Mouse (Mus musculus): Measurements from ENCODE around the gene A730015C16Rik. TPM values are rescaled to one million over a fixed set of nuclear protein-coding genes. Genes with fewer than 3 reads are reported as not detected.
A peak's percentile ranks its signal among the peaks of the same experiment; 100 is the strongest.

Gene A730015C16Rik
- polyA plus RNA-seq, 1 experiment from 2014 or later: 0.58 TPM

- Histone ChIP-seq H3K27ac (ENCODE audit: low read length) (peak within 1 kb of the TSS; percentile 93), H3K36me3 (ENCODE audit: control insufficient read depth, insufficient read depth, low read length) (peaks cover 3% of the 10 kb centered on the region; the same call in 1 of the 2 replicates), H3K27me3 (ENCODE audit: control insufficient read depth, insufficient read depth, low read length) (no peaks in the 10 kb centered on the region), H3K9ac (replicated peaks; ENCODE audit: low read depth, low read length) (peak within 1 kb of the TSS; percentile 95), H3K9me3 (ENCODE audit: control insufficient read depth, low read depth, low read length) (no peaks in the 10 kb centered on the region), H3K4me1 (ENCODE audit: control insufficient read depth, insufficient read depth, low read length) (peaks cover 13% of the 10 kb centered on the region; the same call in 1 of the 2 replicates), H3K4me2 (replicated peaks; ENCODE audit: low read depth, low read length) (peak within 1 kb of the TSS; percentile 60), H3K4me3 (ENCODE audit: low read depth, low read length) (peak within 1 kb of the TSS; percentile 97)
- under 1% methylated on average over 34 of the region's 34 CpGs for WGBS
- peak; percentile 82 for ATAC-seq (ENCODE audit: insufficient number of reproducible peaks, insufficient read depth, low FRiP score, low read depth)
Observed at GRCm38 (mm10) chr4:108834115-108834970, 14.1 kb downstream of the A730015C16Rik start, which contains the start of gene Txndc12. Gene Txndc12 (plus strand): TSS chr4:108834601.

GRCm38 (mm10) chr4:108833828-108834114 is 14.6 kb downstream of the A730015C16Rik start:
- ATAC-seq (ENCODE audit: insufficient number of reproducible peaks, insufficient read depth, low FRiP score, low read depth): no peak

GRCm38 (mm10) chr4:108832916-108833827 is 15.2 kb downstream of the A730015C16Rik start, which contains the start of gene Btf3l4:
Gene Btf3l4 (minus strand): TSS chr4:108833614.
- Histone ChIP-seq H3K36me3 (ENCODE audit: control insufficient read depth, insufficient read depth, low read length) (peaks cover 8% of the 10 kb centered on the region; the same call in 1 of the 2 replicates), H3K9me3 (ENCODE audit: control insufficient read depth, low read depth, low read length) (no peaks in the 10 kb centered on the region), H3K27ac (ENCODE audit: low read length) (peak within 1 kb of the TSS; percentile 93), H3K4me1 (ENCODE audit: control insufficient read depth, insufficient read depth, low read length) (peaks cover 11% of the 10 kb centered on the region; the same call in 1 of the 2 replicates), H3K27me3 (ENCODE audit: control insufficient read depth, insufficient read depth, low read length) (no peaks in the 10 kb centered on the region), H3K4me2 (replicated peaks; ENCODE audit: low read depth, low read length) (peak within 1 kb of the TSS; percentile 56), H3K9ac (replicated peaks; ENCODE audit: low read depth, low read length) (peak within 1 kb of the TSS; percentile 95), H3K4me3 (ENCODE audit: low read depth, low read length) (peak within 1 kb of the TSS; percentile 97)
- ATAC-seq (ENCODE audit: insufficient number of reproducible peaks, insufficient read depth, low FRiP score, low read depth): peak; percentile 92
- under 1% methylated on average over 59 of the region's 73 CpGs for WGBS

More at GRCm38 (mm10) chr4:108833828-108834114, 14.6 kb downstream of the A730015C16Rik start:
- Histone ChIP-seq H3K27ac (ENCODE audit: low read length) (peak overlapping the region; percentile 91), H3K4me3 (ENCODE audit: low read depth, low read length) (peak overlapping the region; percentile 97), H3K36me3 (ENCODE audit: control insufficient read depth, insufficient read depth, low read length) (peaks cover 7% of the 10 kb centered on the region; the same call in 1 of the 2 replicates), H3K9me3 (ENCODE audit: control insufficient read depth, low read depth, low read length) (no peaks in the 10 kb centered on the region), H3K27me3 (ENCODE audit: control insufficient read depth, insufficient read depth, low read length) (no peaks in the 10 kb centered on the region), H3K4me1 (ENCODE audit: control insufficient read depth, insufficient read depth, low read length) (peaks cover 13% of the 10 kb centered on the region; the same call in 1 of the 2 replicates), H3K4me2 (replicated peaks; ENCODE audit: low read depth, low read length) (peak overlapping the region; percentile 50), H3K9ac (replicated peaks; ENCODE audit: low read depth, low read length) (peak overlapping the region; percentile 95)
- WGBS: 0% methylated on average over 6 of the region's 6 CpGs

- Histone ChIP-seq H3K27ac (ENCODE audit: low read length) (no peak overlapping the region), H3K4me1 (ENCODE audit: control insufficient read depth, insufficient read depth, low read length) (peaks cover 8% of the 10 kb centered on the region; the same call in 1 of the 2 replicates), H3K27me3 (ENCODE audit: control insufficient read depth, insufficient read depth, low read length) (no peaks in the 10 kb centered on the region), H3K4me2 (replicated peaks; ENCODE audit: low read depth, low read length) (no peak overlapping the region), H3K4me3 (ENCODE audit: low read depth, low read length) (no peak overlapping the region), H3K36me3 (ENCODE audit: control insufficient read depth, insufficient read depth, low read length) (peaks cover 21% of the 10 kb centered on the region), H3K9me3 (ENCODE audit: control insufficient read depth, low read depth, low read length) (no peaks in the 10 kb centered on the region), H3K9ac (replicated peaks; ENCODE audit: low read depth, low read length) (no peak overlapping the region)
- WGBS: 81% methylated on average over 1 of the region's 1 CpGs
- no peak for ATAC-seq (ENCODE audit: insufficient number of reproducible peaks, insufficient read depth, low FRiP score, low read depth)
Observed at GRCm38 (mm10) chr4:108830698-108831097, 17.7 kb downstream of the A730015C16Rik start.

GRCm38 (mm10) chr4:108826643-108827042 is 21.8 kb downstream of the A730015C16Rik start:
- Histone ChIP-seq H3K9ac (replicated peaks; ENCODE audit: low read depth, low read length) (no peak overlapping the region), H3K27ac (ENCODE audit: low read length) (no peak overlapping the region), H3K27me3 (ENCODE audit: control insufficient read depth, insufficient read depth, low read length) (no peaks in the 10 kb centered on the region), H3K36me3 (ENCODE audit: control insufficient read depth, insufficient read depth, low read length) (peaks cover 50% of the 10 kb centered on the region), H3K4me2 (replicated peaks; ENCODE audit: low read depth, low read length) (no peak overlapping the region), H3K9me3 (ENCODE audit: control insufficient read depth, low read depth, low read length) (no peaks in the 10 kb centered on the region), H3K4me1 (ENCODE audit: control insufficient read depth, insufficient read depth, low read length) (peaks cover 2% of the 10 kb centered on the region; the same call in 1 of the 2 replicates), H3K4me3 (ENCODE audit: low read depth, low read length) (no peak overlapping the region)
- 85% methylated on average over 2 of the region's 2 CpGs for WGBS
- ATAC-seq (ENCODE audit: insufficient number of reproducible peaks, insufficient read depth, low FRiP score, low read depth): no peak

- no peak overlapping the region for H3K4me3 ChIP-seq (ENCODE audit: low read depth, low read length)
- H3K27ac ChIP-seq (ENCODE audit: low read length): no peak overlapping the region
- peaks cover 50% of the 10 kb centered on the region for H3K36me3 ChIP-seq (ENCODE audit: control insufficient read depth, insufficient read depth, low read length)
- H3K27me3 ChIP-seq (ENCODE audit: control insufficient read depth, insufficient read depth, low read length): no peaks in the 10 kb centered on the region
- H3K9ac ChIP-seq (replicated peaks; ENCODE audit: low read depth, low read length): no peak overlapping the region
- WGBS: 91% methylated on average over 1 of the region's 1 CpGs
- ATAC-seq (ENCODE audit: insufficient number of reproducible peaks, insufficient read depth, low FRiP score, low read depth): no peak
- H3K9me3 ChIP-seq (ENCODE audit: control insufficient read depth, low read depth, low read length): no peaks in the 10 kb centered on the region
- H3K4me1 ChIP-seq (ENCODE audit: control insufficient read depth, insufficient read depth, low read length): no peaks in the 10 kb centered on the region
- H3K4me2 ChIP-seq (replicated peaks; ENCODE audit: low read depth, low read length): no peak overlapping the region
Observed at GRCm38 (mm10) chr4:108826096-108826495, 22.3 kb downstream of the A730015C16Rik start.

GRCm38 (mm10) chr4:108825677-108826076 is 22.7 kb downstream of the A730015C16Rik start:
- no peak for ATAC-seq (ENCODE audit: insufficient number of reproducible peaks, insufficient read depth, low FRiP score, low read depth)
- 91% methylated on average over 3 of the region's 3 CpGs for WGBS
- Histone ChIP-seq H3K4me3 (ENCODE audit: low read depth, low read length) (no peak overlapping the region), H3K27me3 (ENCODE audit: control insufficient read depth, insufficient read depth, low read length) (no peaks in the 10 kb centered on the region), H3K4me2 (replicated peaks; ENCODE audit: low read depth, low read length) (no peak overlapping the region), H3K9me3 (ENCODE audit: control insufficient read depth, low read depth, low read length) (no peaks in the 10 kb centered on the region), H3K4me1 (ENCODE audit: control insufficient read depth, insufficient read depth, low read length) (no peaks in the 10 kb centered on the region), H3K36me3 (ENCODE audit: control insufficient read depth, insufficient read depth, low read length) (peaks cover 51% of the 10 kb centered on the region), H3K27ac (ENCODE audit: low read length) (no peak overlapping the region), H3K9ac (replicated peaks; ENCODE audit: low read depth, low read length) (no peak overlapping the region)

GRCm38 (mm10) chr4:108811550-108811949 is 36.9 kb downstream of the A730015C16Rik start:
- H3K9me3 ChIP-seq (ENCODE audit: control insufficient read depth, low read depth, low read length): no peaks in the 10 kb centered on the region
- peaks cover 6% of the 10 kb centered on the region; the same call in 1 of the 2 replicates for H3K36me3 ChIP-seq (ENCODE audit: control insufficient read depth, insufficient read depth, low read length)
- H3K4me1 ChIP-seq (ENCODE audit: control insufficient read depth, insufficient read depth, low read length): no peaks in the 10 kb centered on the region
- no peak overlapping the region for H3K4me2 ChIP-seq (replicated peaks; ENCODE audit: low read depth, low read length)
- no peak overlapping the region for H3K27ac ChIP-seq (ENCODE audit: low read length)
- no peak for ATAC-seq (ENCODE audit: insufficient number of reproducible peaks, insufficient read depth, low FRiP score, low read depth)
- no peak overlapping the region for H3K4me3 ChIP-seq (ENCODE audit: low read depth, low read length)
- H3K27me3 ChIP-seq (ENCODE audit: control insufficient read depth, insufficient read depth, low read length): no peaks in the 10 kb centered on the region
- no peak overlapping the region for H3K9ac ChIP-seq (replicated peaks; ENCODE audit: low read depth, low read length)
- WGBS: 73% methylated on average over 6 of the region's 6 CpGs
